Mouse (Mus musculus) naive thymus-derived CD4-positive, alpha-beta T cell, adult 2 months (primary cell): ENCODE measurements around the gene Zfp382.
"Not testable (repeated sequence)": the region's sequence is repeated elsewhere in the genome, so short reads cannot be mapped to it uniquely, and the experiment has no call there.

Source experiments
- DNase-seq: peaks from one replicate; pipeline ENCODE4 v3.0.0-alpha.2; 2011; ENCODE audit warnings: low read depth

Zfp382 gene

DNA sequence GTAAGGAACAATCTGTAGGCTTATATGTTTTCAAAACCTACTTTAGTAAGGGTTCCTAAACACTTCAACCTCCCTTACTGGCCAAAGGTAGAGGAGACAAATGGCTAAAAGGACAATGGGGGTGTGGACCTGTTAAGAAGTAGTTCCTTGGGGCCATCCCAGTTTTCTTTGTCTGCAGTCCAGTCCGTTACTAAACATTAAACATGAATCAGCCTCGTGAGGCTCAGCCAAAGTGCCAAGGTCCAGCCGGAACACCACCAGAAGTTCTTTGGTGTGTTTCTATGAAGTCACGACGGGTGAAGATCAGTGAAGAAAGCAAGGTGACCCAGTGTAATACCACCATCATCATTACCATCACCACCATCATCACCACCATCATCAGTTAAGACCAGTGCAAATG, 25.3 kb downstream of the Zfp382 start:
- DNase-seq, result no peak

DNA sequence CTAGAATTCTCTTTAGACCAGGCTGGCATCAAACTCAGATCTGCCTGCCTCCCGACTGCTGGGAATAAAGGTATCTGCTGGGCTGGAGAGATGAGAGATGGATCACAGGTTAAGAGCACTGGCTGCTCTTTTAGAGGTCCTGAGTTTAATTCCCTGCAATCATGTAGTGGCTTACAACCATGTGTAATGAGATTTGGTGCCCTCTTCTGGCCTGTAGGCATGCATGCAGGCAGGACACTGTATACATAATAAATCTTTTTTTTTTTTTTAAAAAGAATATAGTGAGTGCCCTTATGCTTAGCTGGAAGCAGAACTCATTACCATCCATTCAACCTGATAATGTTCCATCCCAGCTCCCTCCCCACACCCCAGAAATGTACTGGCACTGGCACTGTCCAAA, 32.3 kb downstream of the Zfp382 start:
- DNase-seq, result no peak

DNA sequence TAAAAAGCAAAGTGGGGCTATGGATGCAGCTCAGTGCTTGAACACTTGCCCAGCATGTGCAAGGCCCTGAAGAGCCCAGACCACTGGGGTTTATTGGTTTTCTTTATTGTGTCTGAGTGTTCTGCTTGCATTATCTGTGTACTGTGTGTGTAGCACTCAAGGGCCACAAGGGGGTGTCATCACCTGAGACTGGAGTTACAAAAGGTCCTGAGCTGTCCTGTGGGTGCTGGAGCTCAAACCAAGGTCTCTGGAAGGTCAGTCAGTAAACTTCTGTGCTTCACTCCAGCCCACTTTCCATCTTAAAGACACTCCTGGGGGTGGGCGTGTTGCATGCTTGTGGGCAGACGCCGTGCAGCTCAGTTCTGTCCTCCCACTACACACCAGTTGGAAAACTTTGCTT, 33.8 kb downstream of the Zfp382 start:
- DNase-seq, result no peak

DNA sequence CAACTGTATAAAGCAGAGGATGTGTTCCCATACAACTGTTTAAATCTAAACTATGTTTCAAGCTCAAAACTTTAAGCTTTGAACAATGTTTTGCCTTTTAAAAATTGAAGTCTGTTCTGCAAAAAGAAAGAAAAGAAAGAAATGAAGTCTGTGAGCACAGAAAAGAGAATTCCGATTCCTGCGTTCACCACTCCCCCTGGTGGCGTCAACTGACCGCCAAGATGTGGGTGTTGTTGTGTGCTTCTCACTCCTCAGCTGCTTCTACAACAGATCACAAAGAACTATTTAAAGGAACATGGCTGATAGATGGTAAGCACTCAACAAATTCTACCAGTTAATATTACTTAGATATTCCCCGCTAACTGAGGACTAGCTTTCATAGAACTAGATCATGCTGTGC, 41.4 kb downstream of the Zfp382 start:
- DNase-seq, result no peak

DNA sequence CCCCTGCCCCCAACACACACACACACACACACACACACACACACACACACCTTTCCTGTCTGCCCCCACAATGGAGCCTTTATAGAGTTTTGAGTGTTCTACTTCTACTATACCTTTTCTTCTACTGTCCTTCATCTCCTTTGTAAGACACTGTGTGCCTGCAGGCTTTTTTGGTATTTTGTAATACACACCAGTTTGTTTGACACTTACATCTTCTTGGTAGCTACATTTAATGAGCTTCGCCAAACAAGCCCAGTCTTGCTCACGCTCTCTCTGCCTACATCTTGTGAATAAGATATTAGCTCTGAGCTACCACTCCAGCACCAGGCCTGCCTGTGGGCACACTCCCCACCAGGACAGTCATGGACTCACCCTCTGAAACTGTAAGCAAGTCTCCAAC, 43.0 kb downstream of the Zfp382 start:
- DNase-seq, result no peak

DNA sequence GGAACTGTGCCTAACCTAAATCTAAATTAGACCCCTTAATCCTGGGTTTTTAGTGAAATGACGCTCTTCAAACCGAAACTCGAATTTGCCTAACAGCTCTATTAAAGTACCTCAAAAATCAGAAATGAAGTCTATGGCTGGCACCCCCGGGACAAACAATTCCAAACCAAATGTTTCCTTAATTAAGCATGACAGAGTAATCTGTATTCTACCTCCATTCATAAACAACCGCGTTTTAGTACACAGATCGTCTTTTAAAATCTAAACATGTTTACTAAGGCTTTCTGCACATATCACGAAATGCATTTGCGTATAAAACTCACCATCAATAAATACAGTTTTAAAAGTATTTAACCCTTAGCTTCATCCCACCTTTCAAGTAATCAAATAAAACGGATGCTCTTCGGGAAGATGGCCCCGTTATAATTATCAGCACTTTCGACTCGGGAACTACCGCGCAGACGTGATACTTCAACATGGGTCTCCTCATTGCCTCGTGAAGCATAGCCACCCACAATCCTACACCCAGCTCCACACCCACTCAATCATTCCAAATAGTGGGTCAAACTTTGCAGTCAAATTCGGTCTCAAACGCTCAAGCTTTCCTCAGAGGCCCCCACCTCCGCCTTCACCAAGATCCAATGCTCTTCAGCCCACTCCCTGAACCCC, 47.3 kb downstream of the Zfp382 start:
- DNase-seq, result no peak

DNA sequence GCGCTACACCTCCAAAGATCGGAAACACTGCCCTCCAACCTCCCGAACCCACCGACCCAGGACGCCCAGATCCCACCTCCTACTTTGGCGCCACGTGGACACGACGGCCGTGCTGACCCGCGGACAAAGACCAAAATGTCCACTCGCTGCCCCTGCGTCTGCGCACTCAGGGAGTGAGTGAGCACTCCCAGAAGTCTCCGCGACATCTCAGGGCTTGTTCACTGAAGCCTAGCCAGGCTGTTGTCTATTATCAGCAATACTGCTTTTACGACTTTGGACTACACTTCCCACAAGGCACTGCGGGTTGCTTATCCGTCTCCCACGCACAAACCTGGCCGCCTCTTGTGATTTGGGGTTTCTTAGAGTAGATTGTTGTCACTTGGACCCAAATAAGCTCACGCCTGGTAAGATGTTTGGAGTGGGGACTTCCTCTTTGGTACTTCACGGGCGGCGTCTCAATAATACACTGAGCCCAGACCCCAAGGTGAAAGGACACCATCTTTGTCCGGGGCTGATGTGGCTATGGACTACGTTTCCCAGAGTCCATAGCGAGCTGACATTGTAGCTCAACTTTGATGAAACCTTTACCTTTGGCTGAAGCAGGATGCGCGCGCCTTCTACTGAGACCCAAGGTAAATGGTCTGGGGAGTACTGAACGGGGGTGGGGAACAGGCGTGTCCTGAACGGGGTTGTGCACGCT, 48.0 kb downstream of the Zfp382 start, which contains the start of gene Zfp146:
Gene Zfp146 (minus strand): TSS at position 168 of the 700 bp plus-strand sequence.
- DNase-seq, result peak; percentile 94

DNA sequence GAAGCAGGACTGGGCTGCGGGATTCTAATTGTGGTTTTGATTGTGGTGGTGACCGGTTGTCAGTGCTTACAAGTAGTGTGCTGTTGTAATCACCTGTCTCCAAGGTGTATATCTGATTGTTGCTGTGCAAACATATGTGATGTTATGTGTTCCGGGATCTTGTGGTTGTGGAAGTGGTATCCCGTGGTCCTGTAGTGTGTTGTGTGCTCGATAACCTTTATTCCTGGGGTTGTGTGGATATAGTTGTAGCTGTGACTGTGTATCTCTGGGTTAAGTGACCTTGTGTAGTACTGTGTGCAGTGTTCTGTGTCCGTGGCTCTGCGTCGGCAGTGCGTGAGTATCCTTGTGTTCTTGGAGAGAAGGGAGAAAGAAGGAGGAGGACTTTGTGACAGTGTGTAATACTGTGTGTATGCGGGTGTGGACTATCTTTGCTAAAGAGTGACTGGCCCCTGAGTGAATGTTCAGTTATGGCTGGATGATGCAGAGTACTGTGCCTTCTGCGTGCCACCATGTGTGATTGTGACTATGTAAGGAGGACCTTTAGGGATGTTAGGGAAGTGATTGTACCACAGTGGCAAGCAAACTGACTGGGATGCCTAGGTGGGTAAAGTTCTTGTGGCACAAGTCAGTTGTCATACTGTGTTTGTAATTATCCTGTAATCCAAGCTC, 48.7 kb downstream of the Zfp382 start:
- no peak for DNase-seq

DNA sequence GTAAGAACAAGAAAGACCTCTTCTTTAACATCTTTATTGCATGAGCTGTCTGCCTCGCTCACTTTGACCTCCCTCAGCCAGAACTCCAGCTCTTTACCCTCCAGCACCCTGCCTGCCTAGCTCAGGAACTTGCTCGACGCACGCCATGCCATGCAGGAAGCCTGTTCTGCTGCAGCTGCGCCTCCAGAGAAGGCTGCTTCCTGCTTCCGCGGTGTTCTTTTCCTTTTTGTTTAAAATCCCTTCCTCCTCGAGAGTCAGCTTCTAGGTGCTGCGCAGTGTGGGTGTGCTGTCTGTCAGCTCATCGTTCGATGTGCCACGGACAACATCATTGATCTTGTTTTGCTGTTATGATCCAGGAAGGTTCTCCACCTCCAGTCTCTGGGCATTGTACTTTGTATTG, 54.7 kb downstream of the Zfp382 start:
- DNase-seq, result peak; percentile 53

DNA sequence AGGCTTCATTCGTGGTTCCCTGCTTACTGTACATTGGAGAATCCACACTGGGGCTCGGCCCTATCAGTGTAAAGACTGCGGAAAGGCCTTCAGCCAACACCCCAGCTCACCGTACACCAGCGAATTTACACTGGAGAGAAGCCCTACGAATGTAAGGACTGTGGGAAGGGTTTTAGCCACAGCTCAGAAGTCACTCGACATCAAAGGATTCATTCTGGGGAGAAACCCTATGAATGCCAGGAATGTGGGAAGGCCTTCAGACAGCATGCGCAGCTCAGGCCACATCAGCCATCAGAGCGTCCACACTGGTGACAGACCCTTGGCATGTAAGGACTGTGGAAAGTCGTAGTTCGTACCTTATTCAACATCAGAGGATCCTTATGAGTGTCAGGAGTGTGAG, 56.5 kb downstream of the Zfp382 start:
- DNase-seq, result no peak

DNA sequence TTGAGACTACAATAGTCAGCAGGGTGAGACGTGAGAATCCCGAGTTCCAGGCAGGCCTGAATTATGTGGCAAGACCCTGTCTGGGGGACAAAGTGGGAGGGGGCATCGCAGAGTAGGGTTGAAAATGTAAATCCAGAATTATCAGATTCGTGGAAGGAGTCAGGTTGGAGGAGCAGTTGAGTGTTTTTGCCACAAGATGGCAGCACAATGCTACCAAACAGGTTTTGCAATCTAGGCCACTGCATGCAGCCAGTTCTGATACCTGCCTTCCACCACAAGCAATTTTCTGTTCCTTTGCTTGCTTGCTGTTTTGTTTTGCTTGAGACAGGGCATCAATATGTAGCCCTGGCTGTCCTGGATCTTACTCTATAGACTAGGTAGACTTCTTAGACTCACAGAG, 59.6 kb downstream of the Zfp382 start:
- peak; percentile 90 for DNase-seq

DNA sequence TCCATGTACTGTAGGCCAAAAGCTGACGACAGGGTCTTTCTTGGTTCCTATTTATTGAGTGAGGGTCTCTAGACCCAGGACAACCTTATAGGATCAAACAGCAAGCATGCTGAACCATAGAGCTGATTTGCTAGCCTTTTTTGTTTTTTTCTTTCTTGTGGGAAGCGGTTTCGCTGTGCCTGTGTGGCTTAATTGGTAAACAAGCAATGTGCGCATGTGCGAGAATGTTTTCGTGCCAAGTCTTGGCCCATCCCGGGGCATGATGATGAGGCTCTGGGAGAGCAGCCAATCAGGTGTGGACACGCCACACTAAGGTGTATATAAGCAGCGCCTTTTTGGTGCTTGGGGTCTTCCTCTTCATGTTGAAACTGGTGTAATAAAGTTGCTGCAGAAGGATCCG, 60.2 kb downstream of the Zfp382 start:
- not testable (repeated sequence) for DNase-seq

DNA sequence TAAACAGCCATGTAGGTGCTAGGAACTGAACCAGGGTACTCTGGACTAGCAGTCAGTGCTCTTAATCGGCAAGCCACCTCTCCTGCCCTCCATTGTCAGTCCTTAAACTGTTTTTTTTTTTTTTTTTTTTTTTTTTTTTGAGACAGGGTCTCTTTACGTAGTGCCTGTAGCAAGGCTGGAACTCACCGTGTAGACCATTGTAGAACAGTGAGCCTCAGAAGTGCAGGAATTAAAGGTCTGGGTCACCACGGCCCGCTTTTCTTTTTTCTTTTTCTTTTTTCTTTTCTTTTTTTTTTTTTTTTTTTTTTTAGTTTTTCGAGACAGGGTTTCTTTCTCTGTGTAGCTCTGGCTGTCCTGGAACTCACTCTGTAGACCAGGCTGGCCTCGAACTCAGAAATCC, 61.4 kb downstream of the Zfp382 start:
- not testable (repeated sequence) for DNase-seq

DNA sequence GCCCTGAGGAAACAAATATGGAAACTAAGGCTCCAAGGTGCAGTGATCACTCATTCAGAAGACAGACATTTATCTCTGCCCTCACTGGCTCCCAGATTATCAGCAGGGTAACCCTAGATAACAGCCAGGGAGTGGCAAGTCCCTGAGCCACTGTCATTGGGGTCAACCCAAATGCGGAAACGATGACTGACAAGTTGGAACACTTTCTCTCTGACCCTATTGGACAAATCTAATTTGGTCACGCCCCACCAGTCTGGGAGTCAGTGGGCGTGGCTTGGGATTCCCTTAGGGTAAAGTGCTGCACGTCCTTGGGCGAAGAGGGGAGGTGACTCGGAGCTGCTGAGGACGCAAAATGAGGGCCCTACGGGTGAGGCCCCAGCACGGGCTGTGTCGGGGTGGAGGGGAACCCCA, 62.1 kb downstream of the Zfp382 start, which contains the start of gene Cox7a1:
Gene Cox7a1 (plus strand): TSS at position 266 of the 411 bp plus-strand sequence.
- DNase-seq, result peak; percentile 66
